Mouse (Mus musculus) cortical plate, adult 2 months (tissue): ENCODE measurements at regions not wholly inside any gene's neighbourhood (a gene's known extent, or its start where the extent isn't known, plus 50 kb on each side); places are given as distances from the start of the nearest gene placed in this dataset.

Experiments used
- H3K27ac ChIP-seq: fragments of 200-500 bp; 2 replicates; pipeline ENCODE4 v1.5.1; 2012; ENCODE audit warnings: low read length, control low read depth, inconsistent platforms; ENCODE audit not compliant: insufficient read depth
- H3K4me1 ChIP-seq: fragments of 200-500 bp; 2 replicates; pipeline ENCODE4 v1.6.1; 2011; ENCODE audit warnings: low read length; ENCODE audit not compliant: control insufficient read depth, insufficient read depth
- H3K4me3 ChIP-seq: fragments of 200-500 bp; 2 replicates; pipeline ENCODE4 v1.5.1; 2011; ENCODE audit warnings: mild to moderate bottlenecking, low read length, control low read depth; ENCODE audit not compliant: insufficient read depth
- CTCF ChIP-seq: fragments of 200-500 bp; IDR thresholded peaks from 2 replicates; pipeline ENCODE4 v1.5.1; 2011; ENCODE audit warnings: mild to moderate bottlenecking, control low read depth, low read length; ENCODE audit not compliant: insufficient read depth; ENCODE audit errors: extremely low read depth
- POLR2A ChIP-seq: fragments of 200-500 bp; IDR thresholded peaks from 2 replicates; pipeline ENCODE4 v1.6.1; 2011; ENCODE audit warnings: mild to moderate bottlenecking, low read length, control low read depth; ENCODE audit not compliant: insufficient read depth; ENCODE audit errors: extremely low read depth

- peak overlapping the region; percentile 37; the same call in 1 of the 2 replicates for H3K27ac ChIP-seq
- no peaks in the 10 kb centered on the region; the same call in 1 of the 2 replicates for H3K4me1 ChIP-seq
- no peak overlapping the region for H3K4me3 ChIP-seq
- TF ChIP-seq POLR2A (no peak), CTCF (no peak)
These were observed 52.8 kb upstream of the G2e3 start for GRCm38 (mm10) chr12:51294971-51295477.

- TF ChIP-seq CTCF, result no peak
- no peak for TF ChIP-seq POLR2A
- Histone ChIP-seq H3K4me1 (no peaks in the 10 kb centered on the region), H3K27ac (no peak overlapping the region), H3K4me3 (no peak overlapping the region)
These were observed 69.5 kb upstream of the G2e3 start for GRCm38 (mm10) chr12:51278358-51278757.

- no peaks in the 10 kb centered on the region for H3K4me1 ChIP-seq
- no peak overlapping the region for H3K4me3 ChIP-seq
- TF ChIP-seq CTCF (0 out of 2 replicates have a peak, but pooled peaks have one; percentile 13), POLR2A (no peak)
- H3K27ac ChIP-seq, result no peak overlapping the region
These were observed 71.9 kb upstream of the G2e3 start for GRCm38 (mm10) chr12:51275818-51276538.

- H3K27ac ChIP-seq, result no peak overlapping the region
- TF ChIP-seq POLR2A (no peak), CTCF (no peak)
- H3K4me3 ChIP-seq, result no peak overlapping the region
- H3K4me1 ChIP-seq, result no peaks in the 10 kb centered on the region
These were observed 74.4 kb upstream of the G2e3 start for GRCm38 (mm10) chr12:51273486-51273885.

GRCm38 (mm10) chr12:51242839-51243238 is 105.0 kb upstream of the G2e3 start:
- Histone ChIP-seq H3K4me1 (peaks cover 1% of the 10 kb centered on the region; the same call in 1 of the 2 replicates), H3K4me3 (no peak overlapping the region), H3K27ac (0 out of 2 replicates have a peak overlapping the region, but pooled peaks have one; percentile 29)
- no peak for TF ChIP-seq CTCF
- no peak for TF ChIP-seq POLR2A

GRCm38 (mm10) chr12:51241131-51241781 is 106.6 kb upstream of the G2e3 start:
- no peak overlapping the region for H3K27ac ChIP-seq
- TF ChIP-seq CTCF, result no peak
- TF ChIP-seq POLR2A, result no peak

GRCm38 (mm10) chr12:51211691-51212090 is 136.2 kb upstream of the G2e3 start:
- Histone ChIP-seq H3K4me3 (no peak overlapping the region), H3K4me1 (no peaks in the 10 kb centered on the region), H3K27ac (no peak overlapping the region)
- no peak for TF ChIP-seq POLR2A
- no peak for TF ChIP-seq CTCF

More at GRCm38 (mm10) chr12:51241131-51241781, 106.6 kb upstream of the G2e3 start:
- Histone ChIP-seq H3K4me3 (no peak overlapping the region), H3K4me1 (peaks cover 1% of the 10 kb centered on the region; the same call in 1 of the 2 replicates)

- no peak for TF ChIP-seq CTCF
- no peak for TF ChIP-seq POLR2A
- H3K27ac ChIP-seq, result no peak overlapping the region
- H3K4me3 ChIP-seq, result no peak overlapping the region
- H3K4me1 ChIP-seq, result no peaks in the 10 kb centered on the region
These were observed 151.6 kb upstream of the G2e3 start for GRCm38 (mm10) chr12:51196289-51196688.

- Histone ChIP-seq H3K27ac (no peak overlapping the region), H3K4me3 (no peak overlapping the region), H3K4me1 (peaks cover 1% of the 10 kb centered on the region; the same call in 1 of the 2 replicates)
- no peak for TF ChIP-seq POLR2A
- no peak for TF ChIP-seq CTCF
These were observed 152.7 kb upstream of the G2e3 start for GRCm38 (mm10) chr12:51195136-51195535.

- Histone ChIP-seq H3K4me1 (peaks cover 5% of the 10 kb centered on the region), H3K27ac (no peak overlapping the region), H3K4me3 (no peak overlapping the region)
- TF ChIP-seq CTCF (no peak), POLR2A (no peak)
These were observed 157.1 kb upstream of the G2e3 start for GRCm38 (mm10) chr12:51190754-51191153.

GRCm38 (mm10) chr12:51190186-51190585 is 157.7 kb upstream of the G2e3 start:
- no peak overlapping the region for H3K4me3 ChIP-seq
- H3K27ac ChIP-seq, result no peak overlapping the region
- no peak for TF ChIP-seq CTCF
- no peak for TF ChIP-seq POLR2A
- H3K4me1 ChIP-seq, result peaks cover 6% of the 10 kb centered on the region
